Mouse (Mus musculus): ENCODE measurements around the gene Tnrc6c. TPM values are rescaled to one million over a fixed set of nuclear protein-coding genes. Genes with fewer than 3 reads are reported as not detected.

Tnrc6c gene
- polyA plus RNA-seq, 1 experiment from 2014 or later, result 6.0 TPM

DNA sequence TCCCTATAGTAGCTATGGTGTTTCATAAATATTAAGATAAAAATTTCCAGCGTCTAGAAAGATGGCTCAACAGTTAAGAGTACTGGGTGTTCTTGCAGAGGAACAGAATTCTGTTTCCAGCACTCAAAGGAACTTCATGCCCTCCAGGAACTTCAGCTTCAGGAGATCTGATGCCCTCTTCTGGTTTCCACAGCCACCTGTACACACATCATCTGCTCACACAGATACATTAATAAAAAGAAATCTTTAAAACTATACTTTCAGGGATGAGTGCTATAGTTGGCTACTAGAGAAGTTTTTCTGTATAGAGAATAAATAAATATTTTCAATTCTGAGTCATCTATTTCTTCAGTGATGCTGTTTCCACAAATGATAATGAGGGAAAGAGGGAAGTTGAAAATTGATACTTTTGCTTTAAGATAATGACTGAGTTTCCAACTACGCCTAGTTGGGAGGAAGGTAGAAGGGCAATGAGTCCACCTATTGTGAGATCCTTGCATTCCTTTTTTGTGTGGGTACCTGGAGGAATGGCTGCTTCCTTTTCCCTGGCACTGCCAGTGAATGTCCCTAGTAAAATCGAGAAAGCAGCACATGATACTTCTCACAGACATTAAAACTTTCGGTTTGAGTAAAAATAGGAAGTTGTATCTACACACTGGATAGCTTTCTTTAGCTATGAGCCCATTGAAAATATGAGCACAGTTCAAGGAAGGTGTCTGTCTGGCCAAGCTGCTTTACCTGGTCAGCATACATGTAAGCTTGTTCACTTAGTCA is 9.1 kb downstream of the Tnrc6c start:
- Histone ChIP-seq H3K9me3 (ENCODE audit: control insufficient read depth, low read length) (no peaks in the 10 kb centered on the region), H3K9ac (ENCODE audit: low read length) (no peak overlapping the region), H3K27me3 (ENCODE audit: control insufficient read depth, insufficient read depth, low read length) (no peaks in the 10 kb centered on the region), H3K36me3 (ENCODE audit: control insufficient read depth, insufficient read depth, low read length) (no peaks in the 10 kb centered on the region), H3K4me2 (replicated peaks; ENCODE audit: low read depth) (no peak overlapping the region), H3K4me3 (ENCODE audit: low read depth, low read length) (no peak overlapping the region), H3K4me1 (replicated peaks; ENCODE audit: control insufficient read depth, insufficient read depth) (no peaks in the 10 kb centered on the region; the same call in 1 of the 2 replicates), H3K27ac (replicated peaks) (no peak overlapping the region)
- ATAC-seq (ENCODE audit: low FRiP score, low TSS enrichment) (no peak), DNase-seq (ENCODE audit: low spot score) (no peak)
- TF ChIP-seq EP300 (optimal IDR thresholded peaks at IDR 0.05) (no peak), CTCF (IDR thresholded peaks at IDR 0.05; ENCODE audit: low read depth) (0 out of 2 replicates have a peak, but pooled peaks have one; percentile 16)
- WGBS, result 69% methylated on average over 4 of the region's 4 CpGs

DNA sequence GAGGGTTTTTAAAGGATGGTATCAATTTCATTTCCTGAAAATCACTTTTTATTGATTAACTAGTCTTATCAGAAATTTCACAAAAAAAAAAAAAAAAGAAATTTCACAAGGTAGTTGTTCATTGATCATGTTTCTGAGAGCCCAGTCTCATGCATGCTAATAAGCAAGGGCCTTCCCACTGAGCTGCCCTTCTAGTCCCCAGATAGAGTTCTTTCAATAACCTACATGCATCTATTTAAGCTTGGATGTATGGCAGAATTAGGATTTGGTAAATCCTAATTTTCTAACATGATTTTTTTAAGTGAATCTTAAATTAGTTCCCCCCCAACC is 9.7 kb downstream of the Tnrc6c start:
- H3K27ac ChIP-seq (replicated peaks), result no peak overlapping the region
- DNase-seq (ENCODE audit: low spot score) (no peak), ATAC-seq (ENCODE audit: low FRiP score, low TSS enrichment) (no peak)
- H3K4me1 ChIP-seq (replicated peaks; ENCODE audit: control insufficient read depth, insufficient read depth), result no peaks in the 10 kb centered on the region; the same call in 1 of the 2 replicates
- no peak overlapping the region for H3K4me3 ChIP-seq (ENCODE audit: low read depth, low read length)
- no peaks in the 10 kb centered on the region for H3K9me3 ChIP-seq (ENCODE audit: control insufficient read depth, low read length)
- H3K36me3 ChIP-seq (ENCODE audit: control insufficient read depth, insufficient read depth, low read length), result no peaks in the 10 kb centered on the region
- H3K4me2 ChIP-seq (replicated peaks; ENCODE audit: low read depth), result no peak overlapping the region
- TF ChIP-seq EP300 (optimal IDR thresholded peaks at IDR 0.05) (no peak), CTCF (IDR thresholded peaks at IDR 0.05; ENCODE audit: low read depth) (no peak)
- H3K27me3 ChIP-seq (ENCODE audit: control insufficient read depth, insufficient read depth, low read length), result no peaks in the 10 kb centered on the region
- H3K9ac ChIP-seq (ENCODE audit: low read length), result no peak overlapping the region

DNA sequence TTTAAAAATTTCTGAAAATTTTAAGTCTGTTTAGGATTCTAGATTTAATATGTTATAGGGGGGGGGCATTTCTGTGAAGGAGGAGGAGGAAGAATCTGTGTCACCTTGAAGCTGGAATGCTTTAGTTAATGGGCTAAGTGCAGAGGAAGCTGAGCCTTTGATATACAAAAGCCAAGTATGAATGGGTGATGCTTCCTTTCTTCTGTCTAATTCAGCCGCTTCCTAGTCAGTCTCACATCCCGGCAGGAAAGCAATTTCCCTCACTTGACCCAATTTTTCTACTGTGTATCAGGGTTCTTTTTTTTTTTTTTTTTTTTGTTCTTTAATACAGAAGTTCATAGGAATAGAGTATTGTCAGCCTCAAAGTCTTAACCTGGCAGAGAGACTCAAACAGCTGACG is 11.1 kb downstream of the Tnrc6c start:
- H3K9ac ChIP-seq (ENCODE audit: low read length), result no peak overlapping the region
- no peak overlapping the region for H3K27ac ChIP-seq (replicated peaks)
- ATAC-seq (ENCODE audit: low FRiP score, low TSS enrichment), result no peak
- TF ChIP-seq CTCF (IDR thresholded peaks at IDR 0.05; ENCODE audit: low read depth), result no peak
- TF ChIP-seq EP300 (optimal IDR thresholded peaks at IDR 0.05), result no peak
- no peak overlapping the region for H3K4me2 ChIP-seq (replicated peaks; ENCODE audit: low read depth)
- no peaks in the 10 kb centered on the region for H3K9me3 ChIP-seq (ENCODE audit: control insufficient read depth, low read length)
- no peak for DNase-seq (ENCODE audit: low spot score)
- no peaks in the 10 kb centered on the region for H3K4me1 ChIP-seq (replicated peaks; ENCODE audit: control insufficient read depth, insufficient read depth)
- H3K36me3 ChIP-seq (ENCODE audit: control insufficient read depth, insufficient read depth, low read length), result no peaks in the 10 kb centered on the region
- no peak overlapping the region for H3K4me3 ChIP-seq (ENCODE audit: low read depth, low read length)
- no peaks in the 10 kb centered on the region for H3K27me3 ChIP-seq (ENCODE audit: control insufficient read depth, insufficient read depth, low read length)
- 48% methylated on average over 3 of the region's 3 CpGs for WGBS

DNA sequence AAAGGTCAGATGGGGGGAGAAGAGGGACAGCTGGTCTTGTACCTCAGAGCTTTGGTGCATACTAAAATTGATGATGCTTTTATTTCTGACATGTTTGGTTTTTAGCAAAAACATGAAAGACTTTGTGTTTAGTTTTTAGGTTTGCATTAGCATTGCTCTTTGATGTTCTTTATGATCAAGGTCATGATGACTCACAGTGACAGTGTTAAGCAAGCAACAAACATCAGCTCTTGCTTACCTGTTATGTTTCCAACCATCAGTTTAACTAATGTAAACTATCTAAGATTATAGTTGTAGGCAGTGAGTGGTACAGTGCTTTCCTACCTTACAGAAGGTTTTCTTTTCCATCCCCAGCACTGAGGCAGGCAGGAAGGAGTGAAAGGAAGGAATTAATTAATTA is 12.5 kb downstream of the Tnrc6c start:
- no peak overlapping the region for H3K9ac ChIP-seq (ENCODE audit: low read length)
- no peak for ATAC-seq (ENCODE audit: low FRiP score, low TSS enrichment)

DNA sequence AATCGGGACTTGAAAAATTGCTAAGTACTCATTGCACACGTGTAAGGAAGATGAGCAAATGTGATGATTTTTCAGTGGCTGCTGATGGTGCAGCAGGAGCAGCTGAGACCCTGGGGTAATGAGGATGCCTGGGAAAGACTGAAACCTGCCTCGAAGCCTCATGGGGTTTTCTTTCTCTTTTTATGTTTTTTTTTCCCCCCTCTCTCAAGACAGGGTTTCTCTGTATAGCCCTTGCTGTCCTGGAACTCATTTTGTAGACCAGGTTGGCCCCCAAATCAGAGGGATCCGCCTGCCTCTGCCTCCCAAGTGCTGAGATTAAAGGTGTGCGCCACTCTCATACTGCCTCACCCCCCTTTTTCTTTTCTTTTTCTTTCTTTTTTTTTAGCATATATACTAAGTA is 13.1 kb downstream of the Tnrc6c start:
- no peak for TF ChIP-seq EP300 (optimal IDR thresholded peaks at IDR 0.05)
- no peak for TF ChIP-seq CTCF (IDR thresholded peaks at IDR 0.05; ENCODE audit: low read depth)
- no peak for DNase-seq (ENCODE audit: low spot score)
- Histone ChIP-seq H3K36me3 (ENCODE audit: control insufficient read depth, insufficient read depth, low read length) (no peaks in the 10 kb centered on the region), H3K4me3 (ENCODE audit: low read depth, low read length) (no peak overlapping the region), H3K9me3 (ENCODE audit: control insufficient read depth, low read length) (no peaks in the 10 kb centered on the region), H3K9ac (ENCODE audit: low read length) (no peak overlapping the region), H3K4me1 (replicated peaks; ENCODE audit: control insufficient read depth, insufficient read depth) (no peaks in the 10 kb centered on the region), H3K4me2 (replicated peaks; ENCODE audit: low read depth) (no peak overlapping the region), H3K27ac (replicated peaks) (no peak overlapping the region), H3K27me3 (ENCODE audit: control insufficient read depth, insufficient read depth, low read length) (no peaks in the 10 kb centered on the region)
- no peak for ATAC-seq (ENCODE audit: low FRiP score, low TSS enrichment)
- WGBS, result 87% methylated on average over 5 of the region's 5 CpGs

More for the DNA sequence above, 12.5 kb downstream of the Tnrc6c start:
- Histone ChIP-seq H3K4me3 (ENCODE audit: low read depth, low read length) (no peak overlapping the region), H3K27me3 (ENCODE audit: control insufficient read depth, insufficient read depth, low read length) (no peaks in the 10 kb centered on the region), H3K4me2 (replicated peaks; ENCODE audit: low read depth) (no peak overlapping the region), H3K27ac (replicated peaks) (no peak overlapping the region), H3K4me1 (replicated peaks; ENCODE audit: control insufficient read depth, insufficient read depth) (no peaks in the 10 kb centered on the region), H3K36me3 (ENCODE audit: control insufficient read depth, insufficient read depth, low read length) (no peaks in the 10 kb centered on the region), H3K9me3 (ENCODE audit: control insufficient read depth, low read length) (no peaks in the 10 kb centered on the region)
- TF ChIP-seq CTCF (IDR thresholded peaks at IDR 0.05; ENCODE audit: low read depth) (no peak), EP300 (optimal IDR thresholded peaks at IDR 0.05) (no peak)
- DNase-seq (ENCODE audit: low spot score), result no peak

DNA sequence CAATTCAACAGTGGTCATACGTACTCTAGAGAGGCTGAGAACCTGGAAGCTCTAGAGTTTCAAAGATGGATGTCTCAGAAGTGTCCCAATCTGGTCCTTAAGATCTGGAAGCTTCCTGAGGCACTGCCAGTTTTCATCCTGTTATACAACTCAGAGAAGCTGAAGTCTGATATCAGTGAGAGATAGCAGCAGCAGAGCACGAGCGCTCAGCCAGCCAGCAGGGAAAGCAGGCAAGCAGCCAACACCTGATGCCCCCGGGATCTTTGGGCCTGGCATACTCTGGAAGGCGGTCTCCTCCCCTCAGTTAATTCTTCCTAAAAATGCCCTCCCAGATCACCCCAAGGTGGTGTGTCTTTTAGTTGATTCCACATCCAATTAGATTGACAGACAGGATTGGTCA is 13.7 kb downstream of the Tnrc6c start:
- Histone ChIP-seq H3K9ac (ENCODE audit: low read length) (no peak overlapping the region), H3K4me2 (replicated peaks; ENCODE audit: low read depth) (no peak overlapping the region), H3K9me3 (ENCODE audit: control insufficient read depth, low read length) (no peaks in the 10 kb centered on the region), H3K27ac (replicated peaks) (no peak overlapping the region), H3K36me3 (ENCODE audit: control insufficient read depth, insufficient read depth, low read length) (no peaks in the 10 kb centered on the region), H3K4me3 (ENCODE audit: low read depth, low read length) (no peak overlapping the region), H3K4me1 (replicated peaks; ENCODE audit: control insufficient read depth, insufficient read depth) (no peaks in the 10 kb centered on the region), H3K27me3 (ENCODE audit: control insufficient read depth, insufficient read depth, low read length) (no peaks in the 10 kb centered on the region)
- no peak for DNase-seq (ENCODE audit: low spot score)
- no peak for ATAC-seq (ENCODE audit: low FRiP score, low TSS enrichment)
- TF ChIP-seq CTCF (IDR thresholded peaks at IDR 0.05; ENCODE audit: low read depth) (no peak), EP300 (optimal IDR thresholded peaks at IDR 0.05) (no peak)
- WGBS, result 49% methylated on average over 5 of the region's 5 CpGs
